Mouse (Mus musculus) MEL (cell line): Measurements from ENCODE around the gene Pold1. TPM values are rescaled to one million over a fixed set of nuclear protein-coding genes. Genes with fewer than 3 reads are reported as not detected.

Experiments used
- DNase-seq: peaks from one replicate; pipeline ENCODE4 v3.0.0; 2011; ENCODE audit warnings: low read depth, low spot score
- H3K27ac ChIP-seq: 2 replicates; pipeline ENCODE4 v1.5.1; 2012; ENCODE audit warnings: low read depth, mild to moderate bottlenecking, control low read depth, low read length, moderate library complexity; ENCODE audit not compliant: control insufficient read depth
- H3K27me3 ChIP-seq, 2 experiments: fragments of 150-350 bp in 1 of 2; sonication (generic) in 1 of 2; 2 replicates each; pipeline ENCODE4 v1.6.1; 2012; ENCODE audit warnings: low read length in 2 of 2, mild to moderate bottlenecking in 2 of 2, improper control_type of control experiment in 1 of 2, moderate library complexity in 1 of 2; ENCODE audit not compliant: insufficient read depth in 2 of 2, control insufficient read depth in 1 of 2
- H3K36me3 ChIP-seq, 2 experiments: 2 replicates each; pipeline ENCODE4 v1.6.1; 2012 to 2014; ENCODE audit warnings: low read length in 2 of 2, improper control_type of control experiment in 1 of 2, inconsistent platforms in 1 of 2, mild to moderate bottlenecking in 1 of 2; ENCODE audit not compliant: insufficient read depth in 2 of 2, control insufficient read depth in 1 of 2
- H3K4me1 ChIP-seq, 2 experiments: fragments of 150-350 bp in 1 of 2; sonication (generic) in 1 of 2; 2 replicates each; pipeline ENCODE4 v1.6.1; 2012; ENCODE audit warnings: low read length in 2 of 2, improper control_type of control experiment in 1 of 2, mild to moderate bottlenecking in 1 of 2; ENCODE audit not compliant: insufficient read depth in 2 of 2, control insufficient read depth in 1 of 2
- H3K4me3 ChIP-seq, 2 experiments: fragments of 150-350 bp in 1 of 2; sonication (generic) in 1 of 2; 2 replicates each; pipeline ENCODE4 v1.5.1; 2012; ENCODE audit warnings: low read depth in 2 of 2, low read length in 2 of 2, mild to moderate bottlenecking in 2 of 2, moderate library complexity in 2 of 2, control low read depth in 1 of 2, improper control_type of control experiment in 1 of 2; ENCODE audit not compliant: control insufficient read depth in 1 of 2, insufficient read depth in 1 of 2
- H3K79me2 ChIP-seq: 2 replicates; pipeline ENCODE4 v1.6.1; 2012; ENCODE audit warnings: mild to moderate bottlenecking, low read length, moderate library complexity; ENCODE audit not compliant: control insufficient read depth, poor library complexity, insufficient read depth
- H3K9ac ChIP-seq: 2 replicates; pipeline ENCODE4 v1.6.1; 2012; ENCODE audit warnings: low read depth, mild to moderate bottlenecking, control low read depth, low read length, moderate library complexity; ENCODE audit not compliant: control insufficient read depth, poor library complexity, severe bottlenecking
- H3K9me3 ChIP-seq: fragments of 150-350 bp; sonication (generic); replicated peaks from 2 replicates; pipeline ENCODE4 v1.6.1; 2012; ENCODE audit warnings: mild to moderate bottlenecking, low read length, improper control_type of control experiment, moderate library complexity; ENCODE audit not compliant: insufficient read depth
- CHD2 ChIP-seq: IDR thresholded peaks from 2 replicates; pipeline ENCODE4 v1.6.1; 2011; ENCODE audit warnings: low read length, improper control_type of control experiment
- ELF1 ChIP-seq: IDR thresholded peaks from 2 replicates; pipeline ENCODE4 v1.6.1; 2014; ENCODE audit warnings: low read depth, mild to moderate bottlenecking, inconsistent platforms, low read length, improper control_type of control experiment, moderate library complexity
- HCFC1 ChIP-seq: IDR thresholded peaks from 2 replicates; pipeline ENCODE4 v1.6.1; 2012; ENCODE audit warnings: low read depth, mild to moderate bottlenecking, inconsistent platforms, low read length, improper control_type of control experiment, moderate library complexity
- JUND ChIP-seq: IDR thresholded peaks from 2 replicates; pipeline ENCODE4 v1.6.1; 2011; ENCODE audit warnings: low read depth, mild to moderate bottlenecking, improper control_type of control experiment, low read length
- KAT2A ChIP-seq: conservative IDR thresholded peaks from 2 replicates; pipeline ENCODE4 v1.6.1; 2012; ENCODE audit warnings: low read depth, low read length, improper control_type of control experiment, inconsistent platforms
- MEF2A ChIP-seq: IDR thresholded peaks from 2 replicates; pipeline ENCODE4 v1.6.1; 2014; ENCODE audit warnings: low read depth, mild to moderate bottlenecking, inconsistent platforms, low read length, improper control_type of control experiment; ENCODE audit not compliant: poor library complexity, insufficient replicate concordance, severe bottlenecking; ENCODE audit errors: extremely low read depth
- MXI1 ChIP-seq: IDR thresholded peaks from 2 replicates; pipeline ENCODE4 v1.6.1; 2011; ENCODE audit warnings: mild to moderate bottlenecking, low read depth, low read length, improper control_type of control experiment
- MYB ChIP-seq: IDR thresholded peaks from 2 replicates; pipeline ENCODE4 v1.6.1; 2011; ENCODE audit warnings: mild to moderate bottlenecking, low read depth, low read length, improper control_type of control experiment
- NELFE ChIP-seq: IDR thresholded peaks from 2 replicates; pipeline ENCODE4 v1.6.1; 2011; ENCODE audit warnings: low read depth, low read length, improper control_type of control experiment
- NRF1 ChIP-seq: IDR thresholded peaks from 2 replicates; pipeline ENCODE4 v1.6.1; 2014; ENCODE audit warnings: low read depth, mild to moderate bottlenecking, inconsistent platforms, low read length, improper control_type of control experiment, moderate library complexity; ENCODE audit not compliant: poor library complexity, insufficient read depth, severe bottlenecking
- RAD21 ChIP-seq: IDR thresholded peaks from 2 replicates; pipeline ENCODE4 v1.6.1; 2011; ENCODE audit warnings: mild to moderate bottlenecking, low read depth, low read length, improper control_type of control experiment
- SIN3A ChIP-seq: IDR thresholded peaks from 2 replicates; pipeline ENCODE4 v1.6.1; 2012; ENCODE audit warnings: low read length, improper control_type of control experiment, inconsistent platforms
- SMC3 ChIP-seq: IDR thresholded peaks from 2 replicates; pipeline ENCODE4 v1.6.1; 2011; ENCODE audit warnings: low read depth, low read length, improper control_type of control experiment
- TAL1 ChIP-seq: IDR thresholded peaks from 2 replicates; pipeline ENCODE4 v1.6.1; 2012; ENCODE audit warnings: mild to moderate bottlenecking, inconsistent platforms, low read length, moderate library complexity, mixed read lengths
- TCF12 ChIP-seq: IDR thresholded peaks from 2 replicates; pipeline ENCODE4 v1.6.1; 2014; ENCODE audit warnings: low read depth, mild to moderate bottlenecking, inconsistent platforms, low read length, improper control_type of control experiment, moderate library complexity
- UBTF ChIP-seq: IDR thresholded peaks from 2 replicates; pipeline ENCODE4 v1.6.1; 2012; ENCODE audit warnings: low read depth, mild to moderate bottlenecking, inconsistent platforms, low read length, improper control_type of control experiment, moderate library complexity, borderline replicate concordance; ENCODE audit not compliant: insufficient read depth
- USF1 ChIP-seq: IDR thresholded peaks from 2 replicates; pipeline ENCODE4 v1.6.1; 2014; ENCODE audit warnings: low read depth, mild to moderate bottlenecking, inconsistent platforms, low read length, improper control_type of control experiment, moderate library complexity
- ZC3H11A ChIP-seq: IDR thresholded peaks from 2 replicates; pipeline ENCODE4 v1.6.1; 2012; ENCODE audit warnings: low read depth, mild to moderate bottlenecking, inconsistent platforms, low read length, improper control_type of control experiment
- ZKSCAN1 ChIP-seq: IDR thresholded peaks from 2 replicates; pipeline ENCODE4 v1.6.1; 2012; ENCODE audit warnings: low read depth, mild to moderate bottlenecking, inconsistent platforms, low read length, improper control_type of control experiment, moderate library complexity
- ZMIZ1 ChIP-seq: IDR thresholded peaks from 2 replicates; pipeline ENCODE4 v1.6.1; 2012; ENCODE audit warnings: low read depth, mild to moderate bottlenecking, inconsistent platforms, low read length, improper control_type of control experiment, moderate library complexity
- polyA plus RNA-seq, 2 experiments: library from polyadenylated mRNA; stranded (reverse) in 1 of 2; unstranded in 1 of 2; fragments of >175 nt in 1 of 2; fragments of >200 nt in 1 of 2; gene quantifications; 2 replicates each; pipeline versions ENCODE4 v1.2.1 to v1.2.4; 2012; ENCODE audit warnings: low replicate concordance in 2 of 2, low read depth in 1 of 2; ENCODE audit not compliant: insufficient read length in 2 of 2, insufficient read depth in 1 of 2, missing spikeins in 1 of 2
- total RNA-seq: library from RNA; depleted of rRNA; stranded (reverse); fragments of 300-350 nt; gene quantifications from 2 replicates; pipeline ENCODE4 v1.2.3, GENCODE M21; 2012

Gene Pold1
- total and polyA plus RNA-seq, 3 experiments, result 87.8 to 104 TPM; not detected in 1

DNA sequence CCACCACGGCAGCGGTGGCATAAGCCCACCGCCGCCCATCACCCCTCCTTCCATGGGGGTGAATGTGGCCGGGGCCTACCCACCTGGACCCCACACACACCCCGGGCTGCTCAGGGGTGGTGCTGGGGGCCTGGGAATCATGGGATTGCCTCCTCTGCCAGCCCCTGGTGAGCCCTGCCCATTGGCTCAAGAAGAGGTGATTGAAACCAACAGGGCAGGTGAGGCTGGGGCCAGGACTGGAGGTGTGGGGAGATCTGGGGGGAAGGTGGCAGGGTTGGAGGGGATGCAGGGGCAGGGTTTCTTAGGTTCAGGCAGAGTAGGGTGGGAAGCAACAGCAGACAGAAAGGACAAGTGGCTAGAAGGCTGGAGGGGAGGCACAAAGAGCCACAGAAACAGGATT is 47.4 kb upstream of the Pold1 start:
- Histone ChIP-seq H3K9me3 (no peaks in the 10 kb centered on the region), H3K27me3 (no peaks in the 10 kb centered on the region), H3K4me3 (no peak overlapping the region), H3K79me2 (no peaks in the 10 kb centered on the region), H3K4me1 (no peaks in the 10 kb centered on the region), H3K27ac (no peak overlapping the region), H3K36me3 (no peaks in the 10 kb centered on the region), H3K9ac (no peak overlapping the region)
- no peak for DNase-seq
- TF ChIP-seq CHD2 (no peak), TCF12 (no peak), JUND (no peak), KAT2A (no peak), NELFE (no peak), NRF1 (no peak), MYB (no peak), USF1 (no peak), ELF1 (no peak), ZMIZ1 (no peak), RAD21 (no peak), TAL1 (no peak), HCFC1 (no peak), ZKSCAN1 (no peak), ZC3H11A (no peak), MXI1 (no peak), SMC3 (no peak)

- Histone ChIP-seq H3K27ac (no peak overlapping the region), H3K9me3 (no peaks in the 10 kb centered on the region), H3K27me3 (no peaks in the 10 kb centered on the region)
- no peak for TF ChIP-seq KAT2A
- no peak for TF ChIP-seq ZKSCAN1
- no peak for TF ChIP-seq HCFC1
- TF ChIP-seq MEF2A, result no peak
- TF ChIP-seq SIN3A, result no peak
- TF ChIP-seq UBTF, result no peak
- no peak for TF ChIP-seq TAL1
- TF ChIP-seq, all 39 proteins: peak for 0
- H3K36me3 ChIP-seq, result no peaks in the 10 kb centered on the region
- H3K79me2 ChIP-seq, result no peaks in the 10 kb centered on the region
- H3K4me3 ChIP-seq, result no peak overlapping the region
- DNase-seq, result no peak
- H3K9ac ChIP-seq, result no peak overlapping the region
- no peaks in the 10 kb centered on the region for H3K4me1 ChIP-seq
Measured at GRCm38 (mm10) chr7:44595131-44595561, 46.5 kb upstream of the Pold1 start.
